Mouse (Mus musculus) myocyte (in vitro differentiated cells): ENCODE measurements around the gene Fam71d.

Experiments
- MAX ChIP-seq: IDR thresholded peaks from one replicate; pipeline ENCODE4 v1.6.1; 2011; ENCODE audit warnings: low read depth, mild to moderate bottlenecking, control low read depth
- POLR2A ChIP-seq: IDR thresholded peaks from one replicate; pipeline ENCODE4 v1.6.1; 2011; ENCODE audit warnings: low read depth, mild to moderate bottlenecking, control low read depth, moderate library complexity; ENCODE audit not compliant: insufficient read length
- POLR2AphosphoS2 ChIP-seq: IDR thresholded peaks from one replicate; pipeline ENCODE4 v1.6.1; 2011; ENCODE audit warnings: low read depth, control low read depth; ENCODE audit not compliant: insufficient read length
- USF1 ChIP-seq: IDR thresholded peaks from one replicate; pipeline ENCODE4 v1.6.1; 2011; ENCODE audit warnings: low read depth, mild to moderate bottlenecking, control low read depth, moderate library complexity

DNA sequence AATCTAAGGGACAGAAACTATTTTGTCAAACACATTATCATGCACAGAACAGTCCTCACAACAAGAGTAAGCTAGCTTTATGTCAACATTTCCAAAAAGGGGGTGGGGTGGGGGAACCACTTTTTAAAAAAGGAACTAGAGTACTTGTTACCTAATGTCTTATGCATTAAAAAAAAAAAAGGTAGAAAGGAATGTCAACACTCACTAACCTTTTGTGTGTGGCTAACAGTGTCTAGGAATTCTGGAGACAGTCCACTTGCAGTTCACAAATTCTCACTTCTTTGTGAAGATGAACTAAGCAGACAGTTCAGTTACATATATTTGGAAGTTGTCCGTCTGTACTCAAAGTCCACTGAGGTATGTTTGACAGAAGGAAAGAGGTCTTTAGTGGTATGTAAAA, 56.1 kb downstream of the Fam71d start:
- no peak for TF ChIP-seq USF1
- TF ChIP-seq POLR2A, result no peak
- TF ChIP-seq POLR2AphosphoS2, result no peak
- no peak for TF ChIP-seq MAX
